Mouse (Mus musculus) neural tube, embryonic 11.5 days (tissue): Measurements from ENCODE around the gene Gpr3. TPM values are rescaled to one million over a fixed set of nuclear protein-coding genes. Genes with fewer than 3 reads are reported as not detected.

Experiments
- ATAC-seq: fragments of 200-750 bp; cut with Nextera tagmentation; 2 replicates; pipeline ENCODE4 v1.8.0; 2017; ENCODE audit warnings: moderate number of reproducible peaks, mild to moderate bottlenecking, moderate TSS enrichment, moderate library complexity; ENCODE audit not compliant: insufficient read depth, low FRiP score, low TSS enrichment
- DNase-seq: peaks from one replicate; pipeline ENCODE4 v3.0.0-alpha.2; 2015; ENCODE audit warnings: low spot score
- H3K27ac ChIP-seq: fragments of 300-500 bp; sonication (generic); 2 replicates; pipeline ENCODE4 v1.5.1; 2014; ENCODE audit warnings: low read depth, mild to moderate bottlenecking, low read length
- H3K27me3 ChIP-seq: fragments of 300-500 bp; sonication (generic); 2 replicates; pipeline ENCODE4 v1.6.1; 2014; ENCODE audit warnings: mild to moderate bottlenecking, low read length, mixed read lengths; ENCODE audit not compliant: control insufficient read depth, insufficient read depth
- H3K36me3 ChIP-seq: fragments of 300-500 bp; sonication (generic); 2 replicates; pipeline ENCODE4 v1.6.1; 2014; ENCODE audit warnings: mild to moderate bottlenecking, low read length, moderate library complexity, mixed read lengths; ENCODE audit not compliant: control insufficient read depth, insufficient read depth
- H3K4me1 ChIP-seq: fragments of 300-500 bp; sonication (generic); 2 replicates; pipeline ENCODE4 v1.6.1; 2014; ENCODE audit warnings: low read length, mixed read lengths; ENCODE audit not compliant: control insufficient read depth, insufficient read depth
- H3K4me2 ChIP-seq: fragments of 300-500 bp; sonication (generic); 2 replicates; pipeline ENCODE4 v1.6.1; 2014; ENCODE audit warnings: low read depth, mild to moderate bottlenecking, moderate library complexity
- H3K4me3 ChIP-seq: fragments of 300-500 bp; sonication (generic); 2 replicates; pipeline ENCODE4 v1.5.1; 2014; ENCODE audit warnings: low read depth, low read length
- H3K9ac ChIP-seq: fragments of 300-500 bp; sonication (generic); 2 replicates; pipeline ENCODE4 v1.6.1; 2014; ENCODE audit warnings: mild to moderate bottlenecking, low read length
- H3K9me3 ChIP-seq: fragments of 300-500 bp; sonication (generic); 2 replicates; pipeline ENCODE4 v1.6.1; 2016; ENCODE audit warnings: low read length; ENCODE audit not compliant: control insufficient read depth
- WGBS: fragments of 180-500 bp; shearing (Covaris S2); extraction: QIAGEN DNeasy Blood & Tissue Kit; methylation state at CpG from one replicate; pipeline ENCODE4 v1.1.7; 2014; 5-methylcytosine and 5-hydroxymethylcytosine counted together
- polyA plus RNA-seq: library from polyadenylated mRNA; unstranded; fragments of >200 nt; fragmentation: Nextera tagmentation; extraction: Ambion mirVana; gene quantifications from 2 replicates; pipeline ENCODE4 v1.2.1, GENCODE M21; 2014

The Gpr3 gene
- polyA plus RNA-seq, 1 experiment from 2014 or later, result 0.45 TPM

- peak; percentile 44 for DNase-seq
- H3K4me3 ChIP-seq, result peak overlapping the region; percentile 12
- H3K36me3 ChIP-seq, result no peaks in the 10 kb centered on the region
- no peaks in the 10 kb centered on the region for H3K9me3 ChIP-seq
- no peaks in the 10 kb centered on the region for H3K4me1 ChIP-seq
- WGBS, result under 1% methylated on average over 31 of the region's 31 CpGs
- peaks cover 33% of the 10 kb centered on the region for H3K27me3 ChIP-seq
- no peak overlapping the region; the same call in 1 of the 2 replicates for H3K9ac ChIP-seq
- H3K4me2 ChIP-seq, result peak overlapping the region; percentile 44
- no peak overlapping the region for H3K27ac ChIP-seq
- no peak for ATAC-seq
These were observed 38.9 kb upstream of the Gpr3 start for GRCm38 (mm10) chr4:133251214-133251613.

DNA sequence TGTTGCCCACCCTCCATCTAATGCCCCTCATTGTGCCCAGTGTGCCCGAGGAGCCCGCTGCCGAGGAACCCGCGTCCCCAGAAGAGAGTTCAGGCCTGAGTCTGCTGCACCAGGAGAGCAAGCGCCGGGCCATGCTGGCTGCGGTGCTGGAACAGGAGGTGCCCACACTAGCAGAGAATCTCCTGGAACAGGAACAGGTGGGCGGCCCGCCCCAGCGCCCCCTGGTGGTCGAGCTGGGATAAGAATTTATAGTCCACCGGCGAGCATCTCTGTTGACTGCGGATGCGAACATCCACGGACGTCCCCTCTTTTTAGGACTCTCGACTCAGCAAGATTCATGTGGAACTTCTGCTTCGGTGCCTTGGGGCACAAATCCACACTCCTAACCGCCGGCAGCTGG lies 38.3 kb upstream of the Gpr3 start:
- Histone ChIP-seq H3K27ac (no peak overlapping the region), H3K4me1 (no peaks in the 10 kb centered on the region), H3K36me3 (no peaks in the 10 kb centered on the region), H3K4me2 (peak overlapping the region; percentile 44), H3K4me3 (peak overlapping the region; percentile 12), H3K27me3 (peaks cover 28% of the 10 kb centered on the region), H3K9me3 (no peaks in the 10 kb centered on the region), H3K9ac (peak overlapping the region; percentile 5; the same call in 1 of the 2 replicates)
- ATAC-seq, result no peak
- WGBS, result 2% methylated on average over 22 of the region's 22 CpGs
- peak; percentile 78 for DNase-seq

DNA sequence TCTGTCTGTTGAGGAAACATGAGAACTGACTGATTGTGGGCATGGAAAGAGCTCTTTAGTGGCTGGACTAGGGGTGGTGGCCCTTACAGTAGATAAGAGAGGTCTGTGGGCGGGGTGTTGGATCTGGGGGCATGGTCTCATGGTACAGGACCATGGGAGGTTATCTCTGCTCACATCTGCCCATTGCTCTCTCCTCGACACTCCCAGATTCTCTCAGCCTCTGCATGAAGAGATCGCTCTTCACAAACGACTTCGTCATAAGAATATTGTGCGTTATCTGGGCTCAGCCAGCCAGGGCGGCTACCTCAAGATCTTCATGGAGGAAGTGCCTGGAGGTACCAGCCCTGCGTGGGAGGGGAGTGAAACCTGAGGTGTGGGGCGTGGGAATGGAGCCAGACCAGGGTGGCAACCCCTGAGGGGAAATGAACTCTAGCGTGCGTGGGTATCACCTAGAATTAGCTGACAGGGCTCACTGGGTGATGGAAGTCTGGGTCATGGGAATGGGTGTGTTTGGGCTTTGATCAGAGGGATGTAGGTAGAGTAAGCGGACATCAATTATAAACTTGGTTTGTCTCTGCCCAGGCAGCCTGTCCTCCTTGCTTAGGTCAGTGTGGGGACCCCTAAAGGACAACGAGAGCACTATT lies 35.6 kb upstream of the Gpr3 start:
- Histone ChIP-seq H3K4me3 (no peak overlapping the region), H3K4me1 (no peaks in the 10 kb centered on the region), H3K4me2 (no peak overlapping the region), H3K36me3 (no peaks in the 10 kb centered on the region), H3K9ac (no peak overlapping the region), H3K9me3 (no peaks in the 10 kb centered on the region), H3K27me3 (peaks cover 26% of the 10 kb centered on the region), H3K27ac (no peak overlapping the region)
- no peak for ATAC-seq
- no peak for DNase-seq
- WGBS, result 81% methylated on average over 13 of the region's 13 CpGs

DNA sequence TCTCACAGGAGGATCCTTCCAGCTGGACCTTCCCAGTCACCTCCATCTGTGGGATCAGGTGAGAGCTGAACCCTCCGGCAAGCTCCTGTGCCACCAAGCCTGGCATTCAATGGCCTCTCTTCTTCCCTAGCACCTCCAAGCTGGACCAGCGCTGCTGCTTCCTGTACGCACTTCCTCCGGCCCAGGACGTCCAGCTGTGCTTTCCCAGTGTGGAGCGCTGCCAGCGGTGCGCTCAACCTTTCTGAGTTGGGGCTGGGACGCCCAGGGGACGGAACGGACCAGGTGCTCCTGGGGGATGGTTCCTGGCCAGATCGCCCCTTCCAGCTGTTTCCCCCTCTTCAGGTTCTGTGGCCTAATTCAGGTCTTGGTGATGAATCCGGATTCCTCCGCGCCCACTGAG lies 34.7 kb upstream of the Gpr3 start:
- ATAC-seq (no peak), DNase-seq (no peak)
- Histone ChIP-seq H3K27me3 (peaks cover 29% of the 10 kb centered on the region), H3K4me1 (no peaks in the 10 kb centered on the region), H3K4me2 (no peak overlapping the region), H3K9me3 (no peaks in the 10 kb centered on the region), H3K9ac (no peak overlapping the region), H3K36me3 (no peaks in the 10 kb centered on the region), H3K4me3 (no peak overlapping the region), H3K27ac (no peak overlapping the region)
- WGBS, result 28% methylated on average over 15 of the region's 15 CpGs

- no peak overlapping the region for H3K4me2 ChIP-seq
- WGBS, result 92% methylated on average over 1 of the region's 1 CpGs
These were observed 32.0 kb upstream of the Gpr3 start for GRCm38 (mm10) chr4:133244289-133244688.

DNA sequence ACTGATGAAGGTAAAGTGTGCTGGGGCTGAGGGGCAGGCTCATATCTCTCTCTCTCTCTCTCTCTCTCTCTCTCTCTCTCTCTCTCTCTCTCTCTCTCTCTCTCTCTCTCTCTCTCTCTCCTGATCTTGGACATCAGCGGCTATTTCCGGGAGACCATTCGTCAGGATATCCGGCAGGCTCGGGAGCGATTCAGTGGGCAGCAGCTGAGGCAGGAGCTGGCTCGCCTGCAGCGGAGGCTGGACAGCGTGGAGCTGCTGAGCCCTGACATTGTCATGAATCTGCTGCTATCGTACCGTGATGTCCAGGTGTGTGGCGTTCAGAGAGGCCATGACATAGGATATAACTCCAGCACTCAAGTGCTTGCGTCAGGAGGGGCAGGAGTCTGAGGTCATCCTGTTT lies 31.2 kb upstream of the Gpr3 start:
- WGBS, result 47% methylated on average over 13 of the region's 13 CpGs
- ATAC-seq, result no peak
- Histone ChIP-seq H3K9me3 (no peaks in the 10 kb centered on the region), H3K4me2 (no peak overlapping the region), H3K4me1 (peaks cover 6% of the 10 kb centered on the region; the same call in 1 of the 2 replicates), H3K27ac (no peak overlapping the region), H3K4me3 (no peak overlapping the region), H3K36me3 (no peaks in the 10 kb centered on the region), H3K27me3 (peaks cover 26% of the 10 kb centered on the region), H3K9ac (no peak overlapping the region)
- no peak for DNase-seq

More at GRCm38 (mm10) chr4:133244289-133244688, 32.0 kb upstream of the Gpr3 start:
- DNase-seq (no peak), ATAC-seq (no peak)
- H3K4me1 ChIP-seq, result peaks cover 6% of the 10 kb centered on the region; the same call in 1 of the 2 replicates
- peaks cover 26% of the 10 kb centered on the region for H3K27me3 ChIP-seq
- no peak overlapping the region for H3K4me3 ChIP-seq
- no peak overlapping the region for H3K27ac ChIP-seq
- no peak overlapping the region for H3K9ac ChIP-seq
- H3K9me3 ChIP-seq, result no peaks in the 10 kb centered on the region
- no peaks in the 10 kb centered on the region for H3K36me3 ChIP-seq

DNA sequence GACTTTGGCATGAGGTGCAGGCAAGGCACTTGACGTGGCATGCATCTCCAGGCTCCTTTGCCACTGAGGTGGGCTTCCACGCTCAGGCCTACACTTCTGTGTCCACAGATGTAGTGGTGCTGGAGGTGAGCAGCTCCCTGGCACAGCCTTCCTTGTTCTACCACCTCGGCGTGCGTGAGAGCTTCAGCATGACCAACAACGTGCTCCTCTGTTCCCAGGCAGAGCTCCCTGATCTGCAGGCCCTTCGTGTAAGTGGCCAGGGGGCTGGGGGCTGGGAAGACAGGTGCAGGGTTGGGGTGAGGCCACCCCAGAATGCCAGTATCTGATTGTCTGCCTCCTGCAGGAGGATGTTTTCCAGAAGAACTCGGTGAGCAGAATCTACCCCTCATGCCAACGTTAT lies 30.4 kb upstream of the Gpr3 start:
- Histone ChIP-seq H3K4me1 (peaks cover 6% of the 10 kb centered on the region; the same call in 1 of the 2 replicates), H3K9me3 (no peaks in the 10 kb centered on the region), H3K9ac (no peak overlapping the region), H3K36me3 (no peaks in the 10 kb centered on the region), H3K4me2 (no peak overlapping the region), H3K27ac (no peak overlapping the region), H3K4me3 (no peak overlapping the region), H3K27me3 (peaks cover 26% of the 10 kb centered on the region)
- WGBS, result 48% methylated on average over 9 of the region's 9 CpGs
- ATAC-seq, result no peak
- no peak for DNase-seq

- Histone ChIP-seq H3K27ac (no peak overlapping the region), H3K27me3 (peaks cover 20% of the 10 kb centered on the region), H3K9ac (no peak overlapping the region), H3K36me3 (no peaks in the 10 kb centered on the region), H3K4me1 (peaks cover 6% of the 10 kb centered on the region; the same call in 1 of the 2 replicates), H3K9me3 (no peaks in the 10 kb centered on the region), H3K4me2 (peak overlapping the region; percentile 91; the same call in 1 of the 2 replicates), H3K4me3 (no peak overlapping the region)
- no peak for DNase-seq
- 39% methylated on average over 11 of the region's 11 CpGs for WGBS
- ATAC-seq, result no peak
These were observed 29.6 kb upstream of the Gpr3 start for GRCm38 (mm10) chr4:133241910-133242309.
